Mouse (Mus musculus) kidney, adult 11 months (tissue): ENCODE measurements around the gene Stab2.

Experiments
- DNase-seq: peaks from one replicate; pipeline ENCODE4 v3.0.0; 2022

The Stab2 gene

DNA sequence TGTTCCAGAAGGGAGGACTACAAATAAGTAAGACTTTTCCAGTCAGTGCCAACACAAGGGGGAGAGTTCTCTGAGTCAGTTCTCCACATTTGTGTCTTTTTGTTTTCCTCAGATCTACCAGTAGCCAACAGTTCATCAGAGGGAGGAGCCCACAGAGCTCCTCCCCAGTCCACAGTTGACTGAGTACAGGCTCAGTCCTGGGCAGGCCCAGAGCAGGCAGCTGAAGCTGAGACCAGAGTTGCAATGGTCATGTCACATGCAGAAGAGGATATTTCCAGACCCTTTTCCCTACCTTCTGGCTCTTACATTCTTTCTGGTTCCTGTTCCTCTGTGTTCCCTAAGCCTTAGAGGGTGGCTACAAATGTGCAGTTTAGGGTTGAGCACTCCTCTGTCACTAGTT lies 118.4 kb downstream of the Stab2 start:
- peak; percentile 21 for DNase-seq

DNA sequence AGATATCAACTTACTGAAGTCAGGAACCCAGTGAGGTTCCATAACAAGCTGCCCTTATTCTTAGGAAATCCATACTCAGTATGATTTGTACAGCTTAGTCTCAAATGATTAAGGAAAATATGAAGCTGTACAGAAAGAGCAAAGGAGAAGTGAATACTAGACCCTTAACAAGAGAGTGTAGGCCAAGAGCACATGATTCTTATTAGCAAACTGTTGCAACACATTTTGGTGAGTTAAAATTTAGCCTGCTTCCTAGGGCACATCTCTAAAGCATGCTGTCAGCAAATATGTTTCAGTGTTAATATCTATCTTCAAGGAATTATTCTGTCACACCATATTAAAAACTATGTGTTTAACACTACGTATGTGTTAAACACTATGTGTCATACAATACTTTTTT lies 121.4 kb downstream of the Stab2 start:
- no peak for DNase-seq

DNA sequence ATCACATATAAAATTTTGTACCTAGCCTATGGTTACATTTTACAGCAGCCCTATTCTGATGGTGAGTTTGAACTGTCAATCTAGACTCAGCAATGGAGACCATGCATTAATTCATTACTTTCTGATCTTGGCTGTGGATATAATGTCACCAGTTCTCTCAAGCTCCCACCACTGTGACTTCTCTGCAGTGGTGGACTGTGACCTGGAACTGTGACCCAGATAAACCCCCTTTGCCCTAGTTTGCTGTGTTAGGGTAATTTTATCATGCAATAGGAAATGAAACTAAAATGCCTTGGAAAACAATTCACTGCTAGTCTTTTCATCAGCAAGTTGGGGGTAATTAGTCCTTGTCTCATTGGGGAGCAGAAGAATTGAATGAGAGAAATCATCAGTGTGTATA lies 126.4 kb downstream of the Stab2 start:
- no peak for DNase-seq

DNA sequence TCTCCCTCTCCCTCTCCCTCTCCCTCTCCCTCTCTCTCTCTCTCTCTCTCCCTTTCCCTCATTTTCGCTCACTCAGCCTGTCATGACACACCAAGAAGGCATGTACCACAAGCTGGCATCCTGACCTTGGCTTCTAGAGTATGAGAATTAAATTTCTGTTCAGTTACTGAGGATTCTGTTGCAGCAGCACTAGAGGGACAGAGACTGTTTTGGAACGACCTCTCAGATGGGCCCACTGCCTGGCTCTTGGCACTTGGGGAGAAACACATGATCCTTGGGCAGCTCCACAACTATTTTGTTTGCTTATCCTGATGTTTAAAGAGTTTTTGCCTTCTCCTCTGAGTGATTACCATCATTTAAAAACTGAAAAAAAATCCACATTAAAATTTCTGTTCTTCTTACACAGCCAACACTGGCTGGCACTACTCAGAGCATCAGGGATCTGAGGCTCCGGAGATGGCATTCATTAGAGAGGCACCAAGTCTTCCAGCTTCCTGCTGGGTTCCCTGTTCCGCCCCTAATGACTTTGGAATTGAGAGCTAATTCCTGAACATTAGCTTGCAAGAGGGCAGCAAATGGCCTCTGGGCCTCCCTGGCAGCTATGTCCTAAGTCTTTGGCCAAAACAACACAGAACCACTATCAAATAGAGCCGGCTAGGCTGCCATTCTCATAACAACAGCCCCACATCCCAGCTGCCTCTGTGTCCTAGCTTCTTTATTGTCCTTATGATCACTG lies 127.6 kb downstream of the Stab2 start:
- no peak for DNase-seq

DNA sequence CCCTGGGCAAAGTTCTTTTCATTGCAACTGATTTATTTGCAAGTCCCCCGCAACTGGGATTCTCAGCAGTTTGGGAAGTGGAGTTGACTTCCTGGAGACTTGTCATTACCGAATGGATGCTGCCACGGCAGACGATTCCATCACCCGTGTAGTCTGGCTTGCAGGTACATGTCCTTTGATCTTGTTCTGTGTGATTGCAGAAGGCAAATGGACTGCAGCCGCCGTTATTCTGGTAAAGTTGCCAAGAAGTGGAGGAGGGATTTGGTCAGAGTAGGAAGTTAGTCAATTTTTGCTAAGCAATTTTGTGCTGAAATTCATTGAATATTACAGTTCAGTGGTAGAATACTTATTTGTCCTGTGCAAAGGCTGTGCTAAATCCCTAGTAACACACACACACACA lies 129.1 kb downstream of the Stab2 start:
- DNase-seq: peak; percentile 24

DNA sequence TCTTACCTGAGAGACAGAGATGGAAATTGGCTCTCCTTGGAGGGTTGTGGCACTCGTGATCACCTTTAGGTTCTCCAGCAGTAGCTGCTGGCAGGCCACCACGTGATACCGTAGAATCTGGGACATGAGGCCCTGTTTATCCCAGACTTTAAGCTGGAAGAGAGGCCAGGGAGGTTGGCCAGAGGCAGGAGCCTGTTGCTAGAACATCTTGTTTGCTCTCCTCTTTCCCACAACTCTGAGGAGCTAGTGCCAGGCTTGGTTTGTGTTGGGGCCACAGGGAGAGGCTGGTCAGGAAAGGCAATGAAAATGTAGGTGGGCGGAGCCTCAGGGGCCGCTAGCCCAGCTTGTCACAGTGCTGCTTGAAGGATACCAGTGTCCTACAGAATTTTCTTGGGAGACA lies 135.2 kb downstream of the Stab2 start:
- no peak for DNase-seq

DNA sequence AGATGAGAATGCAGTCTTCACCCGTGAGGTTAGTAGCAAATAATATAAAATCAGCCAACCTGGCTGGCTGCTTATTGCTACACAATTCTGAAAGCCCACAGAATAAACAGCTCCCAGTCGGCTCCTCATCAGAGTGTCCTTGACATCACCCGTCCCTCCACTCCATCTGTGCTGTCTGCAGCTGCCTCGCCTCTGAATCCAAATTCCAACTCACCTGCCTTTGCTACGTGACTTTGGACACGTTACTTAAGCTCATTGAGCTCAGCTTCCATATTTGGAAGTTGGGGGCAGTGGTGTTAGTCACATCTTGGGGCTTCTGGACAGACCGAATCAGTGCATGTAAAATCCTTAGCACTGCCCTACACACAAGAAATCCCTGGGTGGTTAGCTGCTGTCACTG lies 135.7 kb downstream of the Stab2 start:
- DNase-seq: no peak

DNA sequence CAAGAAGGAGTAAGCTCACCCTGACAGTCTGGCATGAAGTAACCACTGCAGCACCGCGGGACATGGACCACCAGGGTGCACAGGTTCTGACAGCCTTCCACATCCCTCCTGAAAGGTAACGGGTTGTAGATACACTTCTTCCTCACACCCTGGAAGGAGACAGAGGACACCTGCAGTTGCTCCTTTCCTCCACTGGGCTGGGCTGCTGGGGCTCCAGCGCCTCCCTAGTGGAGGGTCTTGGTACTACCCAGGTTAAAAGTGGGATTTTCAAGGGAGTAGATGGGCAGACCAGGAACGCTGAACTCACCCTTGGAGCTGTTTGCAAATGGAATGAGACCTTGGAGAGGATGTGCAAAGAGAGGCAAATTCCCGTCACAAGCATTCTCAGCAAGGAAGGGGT lies 144.4 kb downstream of the Stab2 start:
- no peak for DNase-seq

DNA sequence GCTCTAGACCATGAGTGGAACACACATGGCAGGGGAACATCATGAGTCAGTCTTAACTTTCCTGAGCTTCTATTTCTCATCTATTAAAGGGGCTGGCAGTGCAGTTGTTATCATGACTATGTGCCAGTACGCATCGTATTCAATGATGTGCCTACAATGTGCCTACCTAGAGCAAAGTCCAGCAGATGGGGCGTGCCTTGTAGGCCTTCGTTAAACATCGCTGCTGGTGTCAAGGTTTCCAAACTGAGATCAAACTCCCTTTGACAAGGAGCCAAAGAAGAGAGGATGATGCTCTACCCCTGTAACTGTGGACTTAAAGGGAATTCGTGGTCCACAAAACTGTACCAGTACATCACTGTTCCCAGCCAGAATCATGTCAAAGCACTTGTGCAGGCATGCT lies 145.3 kb downstream of the Stab2 start:
- peak; percentile 73 for DNase-seq

DNA sequence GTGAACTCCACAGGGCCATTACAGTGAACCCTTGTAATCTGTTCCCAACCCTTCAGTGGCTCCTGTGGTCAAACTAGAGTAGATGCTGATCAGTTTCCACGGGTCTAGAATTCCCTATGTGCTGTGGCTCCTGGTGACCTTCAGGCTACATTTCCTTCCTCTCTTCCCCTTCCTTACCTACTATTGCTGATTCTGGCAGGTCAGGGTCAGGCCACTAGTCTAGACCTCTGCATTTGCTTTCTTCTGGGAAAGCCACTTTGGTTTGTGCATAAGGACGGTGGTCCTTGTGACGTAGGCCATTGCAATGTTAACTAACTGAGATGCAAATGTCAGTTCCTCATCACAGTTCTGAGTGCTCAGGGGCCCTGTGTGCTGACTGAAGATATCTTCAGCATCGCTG lies 147.4 kb downstream of the Stab2 start:
- DNase-seq: no peak

DNA sequence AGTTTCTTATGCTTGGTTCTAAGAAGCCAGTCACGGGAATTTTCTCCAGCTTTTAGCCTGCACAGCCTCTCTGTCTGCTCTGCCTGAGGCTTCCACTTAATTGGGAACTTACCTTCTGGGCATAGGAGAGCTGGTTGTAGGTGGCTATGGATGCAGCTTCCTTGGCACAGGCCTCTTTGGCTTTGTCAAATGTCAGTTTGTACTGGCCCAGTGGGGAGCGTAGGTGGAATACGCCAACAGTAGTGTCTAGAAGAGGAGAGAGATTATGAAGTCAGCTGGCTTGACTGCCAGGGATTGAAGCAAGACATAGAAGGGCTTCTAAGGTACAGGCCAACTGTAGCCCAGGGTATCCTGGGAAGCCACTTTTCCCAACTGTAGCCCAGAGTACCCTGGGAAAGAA lies 154.4 kb downstream of the Stab2 start:
- no peak for DNase-seq

DNA sequence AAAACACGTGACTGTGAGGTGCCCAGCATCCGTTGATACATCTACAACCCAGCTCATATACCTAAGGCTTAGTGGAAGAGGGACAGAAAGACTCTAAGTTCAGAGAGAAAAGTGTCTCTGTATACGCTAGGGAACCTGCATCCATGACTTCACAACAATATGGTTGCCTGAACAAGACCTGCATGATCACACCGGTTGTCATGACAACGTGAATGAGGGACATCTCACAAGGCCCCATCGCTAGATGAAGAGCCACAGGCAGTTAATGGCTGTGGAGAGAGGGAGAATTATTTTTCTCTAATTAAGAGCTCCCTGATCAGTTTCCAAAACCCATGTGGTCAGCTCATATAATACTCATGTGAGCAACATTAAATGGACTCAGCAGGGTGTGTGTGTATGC lies 155.7 kb downstream of the Stab2 start:
- DNase-seq: no peak

DNA sequence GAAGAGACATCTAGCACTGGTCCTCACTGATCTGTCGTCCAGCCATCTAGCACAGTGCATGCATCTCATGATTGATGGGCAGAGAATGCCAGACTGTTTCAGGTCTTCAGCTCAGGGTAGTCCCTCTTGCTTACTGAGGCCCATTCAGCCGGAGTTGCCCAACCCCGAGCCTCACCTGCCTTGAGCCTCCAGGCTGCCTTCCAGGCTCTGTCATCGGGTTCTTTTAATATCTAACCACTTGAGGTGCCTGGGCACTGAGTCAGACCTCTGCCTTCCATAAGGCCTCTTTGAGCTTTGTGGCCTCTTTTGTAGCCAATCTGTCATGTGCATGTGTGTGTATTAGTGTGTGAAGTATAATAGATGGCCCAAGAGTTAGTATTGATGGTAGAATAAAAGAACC lies 158.3 kb downstream of the Stab2 start:
- no peak for DNase-seq

DNA sequence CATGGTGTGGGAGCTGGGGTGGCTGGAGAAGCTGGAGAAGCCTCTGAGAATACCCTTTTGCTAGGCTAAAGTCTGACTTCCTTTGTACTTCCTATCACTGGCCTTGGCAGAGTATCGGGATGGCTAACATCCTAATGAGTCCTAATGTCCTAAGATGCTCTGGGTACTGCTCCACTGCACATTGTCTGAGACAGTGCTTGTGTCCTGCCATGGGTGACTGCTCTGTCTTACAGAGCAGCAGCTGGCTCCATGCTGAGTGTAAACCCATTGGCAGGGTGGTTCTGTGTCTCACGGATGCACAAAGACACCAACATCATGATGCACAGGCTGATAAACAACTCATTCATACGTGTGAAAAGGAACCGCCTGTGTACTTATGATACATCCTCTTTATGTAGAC lies 158.7 kb downstream of the Stab2 start:
- no peak for DNase-seq

DNA sequence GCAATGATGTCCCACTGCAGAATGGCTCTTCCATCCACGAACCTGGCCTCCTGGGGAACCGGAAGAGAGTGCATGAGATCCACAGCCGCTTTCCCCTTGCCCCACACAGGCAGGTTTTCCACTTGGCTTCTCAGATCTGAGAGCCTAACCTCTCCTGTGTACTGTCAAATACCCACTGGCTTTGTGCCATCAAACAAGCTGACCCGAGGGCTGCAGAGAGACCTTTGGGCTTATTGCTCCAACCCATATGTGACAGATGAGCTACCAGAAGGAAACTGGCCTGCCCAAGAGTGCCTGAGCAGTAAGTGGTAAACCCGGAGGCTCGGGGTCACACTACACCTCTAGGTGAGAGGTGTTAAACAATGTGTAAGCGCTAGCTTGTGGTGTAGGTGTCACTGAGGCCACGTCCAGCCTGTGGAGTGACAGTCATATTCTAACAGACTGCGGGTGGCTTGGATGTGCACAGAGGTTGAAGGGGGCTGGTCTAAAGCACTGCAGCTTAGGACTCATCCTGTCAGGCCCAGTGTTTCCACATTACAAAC lies 160.8 kb downstream of the Stab2 start:
- peak; percentile 65 for DNase-seq

DNA sequence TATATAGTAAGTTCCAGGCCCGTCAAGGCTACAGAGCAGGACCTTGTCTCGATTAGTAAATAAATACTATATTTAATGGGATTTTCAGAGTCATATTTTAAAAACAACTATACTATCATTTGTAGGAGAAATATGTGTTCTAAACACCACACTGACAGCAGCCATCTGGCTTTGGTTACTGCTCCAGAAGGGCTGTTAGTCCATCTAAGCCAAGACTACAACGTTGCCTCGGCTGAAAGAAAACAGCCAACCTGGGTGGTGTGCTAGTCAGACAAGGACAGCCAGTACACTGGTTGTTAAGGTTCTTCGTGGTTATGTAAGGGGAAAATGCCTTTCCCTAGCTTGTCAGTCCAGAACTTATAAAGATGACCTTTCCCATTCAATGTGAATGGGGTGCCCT lies 165.2 kb downstream of the Stab2 start:
- no peak for DNase-seq

DNA sequence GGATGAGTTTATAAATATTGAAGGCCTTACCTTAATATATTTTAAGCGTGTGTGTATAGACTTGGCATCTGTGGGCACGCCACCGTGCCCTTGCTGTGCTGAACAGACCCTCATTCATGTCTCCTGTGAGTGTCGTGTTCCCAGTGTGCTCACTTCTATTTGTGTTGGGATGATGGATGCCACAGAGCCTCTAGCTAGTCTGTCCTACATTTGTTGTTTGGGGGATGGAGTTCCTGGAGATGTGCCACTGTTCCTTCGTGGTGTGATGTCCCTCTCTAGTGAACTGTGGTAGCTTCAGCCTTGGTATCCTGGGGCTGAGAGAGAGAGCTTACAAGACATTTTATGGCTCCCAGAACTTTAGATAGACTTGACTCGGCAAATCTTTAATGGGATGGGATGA lies 169.0 kb downstream of the Stab2 start:
- no peak for DNase-seq

DNA sequence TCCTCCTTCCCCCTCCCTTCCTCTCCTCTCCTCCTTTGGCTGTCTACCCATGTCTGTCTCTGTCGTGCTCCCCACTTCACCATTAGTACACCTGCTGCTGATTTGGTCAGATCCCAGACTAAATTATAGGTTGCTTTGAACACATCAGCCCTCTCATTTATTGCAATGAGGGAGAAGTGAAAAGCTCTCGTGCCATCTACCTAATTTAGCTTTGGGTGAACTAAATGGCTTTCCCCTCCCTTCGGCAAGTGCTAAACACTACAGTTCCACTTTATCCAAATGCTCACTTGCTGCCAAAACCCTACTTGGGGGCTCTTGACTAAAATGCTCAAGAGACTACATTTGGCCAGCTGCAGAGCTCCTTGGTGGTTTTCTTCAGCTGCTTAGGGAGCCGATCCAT lies 171.0 kb downstream of the Stab2 start:
- no peak for DNase-seq

DNA sequence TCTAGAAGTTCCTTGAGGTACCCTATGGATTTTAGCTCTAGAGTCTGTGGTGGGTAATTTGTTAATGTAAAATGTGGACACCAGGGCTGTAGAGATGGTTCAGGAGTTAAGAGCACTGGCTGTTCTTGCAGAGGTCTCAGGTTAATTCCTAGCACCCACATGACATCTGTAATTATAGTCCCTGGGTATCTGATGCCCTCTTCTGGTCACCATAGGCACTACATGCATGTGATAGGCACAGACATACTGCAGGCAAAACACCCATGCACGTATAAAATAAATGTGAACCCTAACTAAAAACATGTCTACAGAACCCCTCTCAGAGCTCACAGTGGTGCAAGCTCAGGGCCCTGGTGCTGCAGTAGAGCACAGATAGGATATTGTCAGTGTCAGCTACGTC lies 178.3 kb downstream of the Stab2 start:
- DNase-seq: no peak

DNA sequence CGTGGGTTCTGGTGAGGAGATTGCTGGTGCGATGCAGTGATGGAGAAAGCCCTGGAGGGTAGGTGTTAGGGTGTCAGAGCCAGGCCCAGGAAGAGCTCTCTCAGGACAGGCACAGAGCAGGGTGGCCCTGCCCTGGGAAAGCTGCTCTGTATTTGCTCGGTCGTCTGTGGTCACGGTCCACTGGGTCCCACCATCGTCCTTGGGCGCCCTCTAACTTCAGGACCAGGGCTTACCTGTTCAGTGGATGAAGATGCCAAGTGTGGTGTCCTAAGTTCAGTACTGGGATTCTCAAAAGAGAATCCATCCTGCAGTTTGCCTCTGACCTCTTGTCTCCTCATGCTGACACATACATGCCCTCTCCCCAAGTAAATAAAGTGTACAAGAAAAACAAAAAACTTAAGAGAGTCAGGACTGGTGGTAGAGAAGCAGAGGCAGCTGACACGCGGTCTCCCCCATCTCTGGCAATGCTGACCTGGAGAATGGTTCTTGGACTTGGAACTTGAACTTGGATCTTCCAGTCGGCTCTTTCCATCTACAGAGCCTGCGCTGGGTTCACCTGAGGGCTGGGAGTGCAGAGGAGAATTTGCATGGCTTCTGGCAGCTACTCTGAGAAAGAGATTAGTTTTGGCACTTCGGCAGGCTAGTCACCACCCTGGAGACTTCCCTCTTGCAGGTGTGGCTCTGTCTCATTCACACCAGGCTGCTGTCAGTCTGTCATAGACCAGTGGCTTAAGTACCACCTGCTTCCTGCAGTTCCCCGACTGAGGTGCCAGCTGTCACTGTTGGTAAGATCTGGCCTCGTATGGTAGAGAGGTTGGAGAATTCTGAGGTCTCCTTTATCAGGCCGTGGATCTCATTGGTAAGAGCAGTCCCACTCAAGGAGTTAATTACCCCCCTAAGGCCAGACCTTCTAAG lies 179.3 kb downstream of the Stab2 start:
- DNase-seq: peak; percentile 81

DNA sequence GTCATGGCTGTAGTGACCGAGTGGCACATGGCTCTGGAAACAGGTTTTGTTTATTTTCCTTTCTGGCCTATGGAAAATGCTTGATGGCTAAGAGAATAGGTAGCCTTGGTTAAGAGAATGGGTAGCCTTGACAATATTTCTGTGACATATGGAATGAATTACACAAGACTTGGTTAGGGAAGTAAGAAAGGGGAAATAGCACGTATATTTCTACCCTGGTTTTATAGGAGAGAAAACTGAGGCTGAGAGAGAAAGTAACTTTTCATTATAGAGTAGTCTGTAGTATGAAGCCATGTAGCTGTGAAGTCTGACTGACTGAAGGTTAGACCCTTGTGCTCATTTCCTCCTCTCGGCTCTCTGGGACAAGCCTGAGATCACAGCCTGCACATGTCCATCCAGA lies 180.9 kb downstream of the Stab2 start:
- DNase-seq: no peak

DNA sequence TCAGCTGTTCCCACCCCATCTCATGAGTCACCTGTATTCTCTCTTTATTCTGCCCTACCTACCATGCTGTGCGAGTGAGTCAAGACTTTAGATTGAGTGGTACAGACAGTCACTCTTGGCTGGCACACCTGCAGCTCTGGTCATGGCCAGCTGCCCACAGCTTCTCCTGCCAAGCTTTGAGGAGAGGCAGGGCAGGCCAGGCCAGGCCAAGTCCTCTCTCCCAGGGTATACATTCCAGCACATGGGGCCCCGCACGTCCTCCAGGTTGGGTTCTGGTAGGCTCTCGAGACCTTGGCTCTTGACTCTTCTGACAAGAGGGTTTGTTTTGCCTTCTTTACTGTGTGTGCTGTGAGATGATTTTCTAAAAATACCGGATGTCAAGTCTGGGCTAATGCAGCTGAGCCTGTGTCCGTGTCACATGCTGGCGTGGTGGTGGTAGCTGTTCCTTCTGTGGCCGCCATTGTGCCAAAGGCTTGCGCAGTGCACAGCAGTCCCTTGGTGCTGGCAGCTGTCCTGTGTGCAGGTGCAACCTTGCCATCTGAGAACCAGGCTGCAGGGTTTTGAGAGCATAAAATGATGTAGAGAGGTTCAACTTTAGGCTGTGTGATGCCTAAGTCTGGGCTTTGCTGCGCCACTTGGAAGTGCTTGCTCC lies 181.8 kb downstream of the Stab2 start:
- DNase-seq: peak; percentile 85

DNA sequence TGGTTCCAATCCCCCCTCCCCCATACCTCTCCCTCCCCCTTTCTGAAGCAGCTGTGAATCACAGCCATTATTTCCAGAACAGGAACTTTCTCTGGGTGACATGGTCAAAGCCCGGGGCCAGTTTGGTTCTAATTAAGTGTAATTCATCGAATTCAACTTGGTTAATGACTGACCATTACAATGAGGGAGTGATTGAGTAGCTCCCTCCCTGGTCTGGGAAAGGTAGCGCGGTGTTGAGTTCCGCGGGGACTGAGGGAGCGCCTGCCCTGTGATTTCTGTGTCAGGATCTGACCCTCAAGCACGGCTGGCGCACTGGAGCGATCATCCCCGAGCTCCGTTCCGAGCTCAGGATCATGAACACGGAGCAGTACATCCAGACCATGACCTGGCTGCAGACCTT lies 183.0 kb downstream of the Stab2 start:
- peak; percentile 55 for DNase-seq

DNA sequence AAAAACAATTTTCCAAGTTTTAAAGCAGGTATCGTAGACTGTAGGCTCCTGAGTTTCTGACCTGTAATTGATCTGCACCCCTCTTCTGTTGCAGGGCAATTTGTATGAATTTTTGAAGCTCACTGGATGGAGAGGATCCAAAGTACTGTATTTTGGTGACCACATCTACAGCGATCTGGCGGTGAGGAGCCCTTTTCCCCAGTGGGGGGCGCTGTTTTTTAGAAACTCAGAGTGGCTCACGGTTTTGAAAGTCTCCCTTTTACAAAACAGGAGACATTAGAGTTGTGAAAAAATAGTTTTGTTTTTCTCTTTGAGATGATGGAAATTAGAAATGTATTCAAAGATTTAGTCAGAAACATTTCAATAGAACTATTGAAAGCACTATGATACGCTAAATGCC lies 183.7 kb downstream of the Stab2 start:
- no peak for DNase-seq
